Mouse (Mus musculus) 3T3-L1 (cell line): Measurements from ENCODE around the gene Kif23.

Experiments
- DNase-seq: peaks from one replicate; pipeline ENCODE4 v3.0.0-alpha.2; 2015; ENCODE audit warnings: low read depth, low spot score

The Kif23 gene

DNA sequence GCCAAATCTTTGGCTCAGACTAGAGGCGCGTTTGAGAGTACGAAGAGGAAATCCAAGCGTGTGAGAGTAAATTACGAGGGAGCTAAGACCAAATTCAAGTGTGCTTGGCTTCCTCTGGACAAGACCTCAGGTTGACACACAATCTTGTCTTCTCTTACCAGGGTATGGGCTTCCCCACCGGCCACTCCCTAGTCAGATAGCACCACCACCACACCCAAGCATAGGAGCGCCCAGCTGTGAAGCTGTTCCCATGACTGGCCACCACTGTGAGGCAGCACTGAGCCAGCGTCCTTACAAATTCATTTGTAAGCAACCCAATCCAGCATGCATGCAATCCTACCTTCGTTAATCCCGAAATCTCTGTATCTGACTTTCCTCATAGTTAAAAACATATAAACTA is 39.7 kb downstream of the Kif23 start:
- peak; percentile 47 for DNase-seq

DNA sequence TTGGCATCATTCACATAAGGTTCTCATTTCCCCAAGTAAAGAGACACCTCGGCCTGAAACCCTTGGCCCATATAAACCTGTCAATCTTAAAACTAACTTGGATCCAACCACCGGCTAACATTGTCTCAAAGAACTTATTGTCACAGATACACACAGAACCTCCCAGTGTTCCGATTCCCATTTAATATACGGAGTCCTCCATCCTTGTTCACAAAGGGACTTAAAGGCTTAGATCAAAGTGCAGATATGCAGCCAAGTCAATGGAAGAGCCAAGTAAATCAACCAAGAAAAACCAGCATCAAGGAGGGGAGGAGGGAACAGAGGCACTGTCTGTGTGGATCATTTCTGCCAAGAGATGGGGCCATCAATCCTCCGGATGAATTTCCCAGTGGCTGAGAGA is 41.0 kb downstream of the Kif23 start:
- DNase-seq = no peak

DNA sequence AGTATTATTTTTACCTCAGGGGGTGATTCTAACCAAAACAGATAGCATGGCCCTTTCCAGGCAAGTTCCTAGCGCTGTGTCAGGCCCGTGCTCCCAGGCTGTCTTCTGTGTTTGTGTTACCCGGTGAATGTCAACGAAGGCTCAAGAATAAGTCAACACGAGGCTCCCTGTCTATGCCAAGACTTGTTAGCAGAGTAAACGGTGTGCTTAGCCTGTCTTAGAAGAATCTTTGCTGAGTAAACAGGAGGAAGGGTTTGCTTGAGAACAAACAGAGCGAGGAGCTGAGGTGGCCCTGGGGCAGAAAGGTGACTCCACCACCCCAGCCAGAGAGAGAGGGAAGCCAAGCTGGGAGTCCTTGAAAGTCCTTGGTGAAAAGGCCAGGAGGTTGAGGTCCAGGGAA is 42.4 kb downstream of the Kif23 start:
- no peak for DNase-seq

DNA sequence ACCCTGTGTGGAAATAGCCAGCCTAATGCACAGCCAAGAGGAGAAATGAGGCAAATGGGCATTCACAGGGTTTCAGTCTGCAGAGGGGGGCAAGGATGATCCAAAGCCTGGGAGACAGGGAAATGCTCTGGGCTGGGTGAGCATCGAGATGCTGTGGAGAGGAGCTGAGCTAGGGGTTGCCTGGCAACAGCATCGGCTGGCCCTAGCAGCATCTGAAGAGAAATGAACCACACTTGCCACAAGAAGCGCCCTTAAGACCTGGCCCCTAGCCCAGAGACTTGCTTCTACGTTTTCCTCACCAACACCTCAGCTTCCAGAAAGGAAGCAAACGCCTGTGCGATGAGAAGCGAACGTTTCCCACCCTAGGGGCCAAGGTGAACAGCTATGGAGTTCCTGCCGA is 44.1 kb downstream of the Kif23 start:
- no peak for DNase-seq

DNA sequence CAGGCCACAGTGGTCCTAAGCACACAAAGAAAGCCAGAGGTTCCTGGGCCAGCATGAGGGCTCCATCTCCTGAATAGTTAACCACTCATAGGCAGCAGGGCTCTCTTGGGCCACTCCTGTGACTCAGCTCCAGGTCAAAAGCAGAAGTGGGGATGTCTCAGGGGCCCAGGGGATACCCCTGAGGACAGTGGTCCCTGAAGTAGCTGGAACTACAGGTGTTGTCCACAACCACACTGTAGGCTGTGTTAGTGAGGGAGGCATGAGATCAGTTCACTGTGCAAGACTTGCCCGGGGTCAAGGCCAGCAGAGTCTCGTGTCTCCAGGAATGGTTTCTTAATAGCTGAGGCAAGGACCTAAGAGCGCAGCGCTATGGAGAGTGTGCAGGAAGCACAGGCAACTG is 45.0 kb downstream of the Kif23 start:
- DNase-seq = no peak

DNA sequence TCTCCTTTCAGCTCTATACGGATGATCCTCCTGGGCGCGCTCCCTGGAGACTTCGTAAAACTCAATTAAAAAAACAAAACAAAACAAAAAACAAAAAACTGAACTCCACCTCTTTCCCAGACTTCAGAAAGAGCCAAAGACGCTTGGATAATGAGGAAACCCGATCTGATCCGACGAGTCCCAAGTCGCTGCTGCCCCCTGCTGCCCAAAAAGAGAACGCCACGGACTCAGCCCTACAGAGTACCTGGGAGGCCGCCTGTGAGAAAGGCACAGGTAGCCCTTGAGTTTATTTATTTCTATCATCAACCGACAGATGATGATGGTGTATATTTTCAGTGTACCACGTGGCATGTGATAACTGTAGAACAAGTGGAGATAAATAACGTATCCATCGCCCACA is 46.8 kb downstream of the Kif23 start:
- DNase-seq = peak; percentile 79

DNA sequence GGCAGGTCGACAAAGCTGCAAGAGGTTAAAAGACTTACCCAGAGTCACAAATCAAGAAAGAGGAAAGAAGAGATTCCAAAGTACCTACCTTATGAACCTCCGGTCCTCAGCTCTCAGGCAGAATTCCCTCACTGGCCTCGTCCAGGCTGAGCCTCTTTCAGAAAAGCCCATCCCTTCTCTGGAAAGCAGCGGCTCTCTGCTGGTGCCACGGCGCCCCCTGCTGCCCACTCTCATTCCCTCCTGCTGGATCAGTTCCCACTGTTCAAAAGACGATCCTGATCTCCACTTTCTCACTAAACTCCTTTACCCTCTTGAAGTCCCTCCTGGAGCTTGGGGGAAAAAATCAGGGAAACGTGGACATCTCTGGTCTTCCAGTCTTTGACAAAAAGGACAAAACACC is 48.2 kb downstream of the Kif23 start:
- DNase-seq = peak; percentile 83

DNA sequence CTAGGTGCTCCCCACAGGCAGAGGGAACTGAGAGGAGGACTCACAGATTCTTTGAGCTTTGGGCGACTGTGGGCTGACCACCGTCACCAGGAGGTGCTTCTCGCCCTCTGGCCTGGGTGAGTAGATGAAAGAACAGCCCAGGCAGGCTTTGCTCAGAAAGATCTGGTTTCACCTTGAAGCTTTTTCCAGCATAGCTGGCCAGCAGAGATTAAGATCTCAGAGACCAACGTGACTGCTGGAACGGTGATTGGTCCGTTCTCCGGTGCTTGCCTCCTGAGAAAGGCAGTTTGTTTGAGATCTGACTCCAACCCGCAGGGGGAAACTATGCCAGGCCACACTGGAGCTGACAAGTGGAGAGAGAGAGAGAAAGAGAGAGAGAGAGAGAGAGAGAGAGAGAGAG is 51.6 kb downstream of the Kif23 start:
- DNase-seq = no peak

DNA sequence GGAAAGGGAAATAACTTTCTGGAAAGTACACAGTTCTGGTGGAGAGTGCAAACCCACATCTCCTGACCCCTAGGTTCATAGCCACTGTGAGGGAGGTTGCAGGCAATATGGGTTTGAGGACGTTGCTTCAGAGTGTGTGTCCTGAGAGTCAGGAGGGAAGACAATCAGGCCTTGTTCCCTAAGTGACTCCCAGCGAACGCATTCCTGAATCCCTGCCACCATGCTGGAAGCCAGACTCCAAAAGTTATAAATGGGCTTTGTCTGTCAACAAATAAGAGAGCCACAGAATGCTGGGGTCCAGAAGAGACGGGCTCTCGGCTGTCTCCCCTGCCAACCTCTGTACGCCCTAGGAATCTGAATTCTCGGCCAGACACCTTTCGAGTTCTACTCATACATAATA is 56.7 kb downstream of the Kif23 start:
- DNase-seq = no peak

DNA sequence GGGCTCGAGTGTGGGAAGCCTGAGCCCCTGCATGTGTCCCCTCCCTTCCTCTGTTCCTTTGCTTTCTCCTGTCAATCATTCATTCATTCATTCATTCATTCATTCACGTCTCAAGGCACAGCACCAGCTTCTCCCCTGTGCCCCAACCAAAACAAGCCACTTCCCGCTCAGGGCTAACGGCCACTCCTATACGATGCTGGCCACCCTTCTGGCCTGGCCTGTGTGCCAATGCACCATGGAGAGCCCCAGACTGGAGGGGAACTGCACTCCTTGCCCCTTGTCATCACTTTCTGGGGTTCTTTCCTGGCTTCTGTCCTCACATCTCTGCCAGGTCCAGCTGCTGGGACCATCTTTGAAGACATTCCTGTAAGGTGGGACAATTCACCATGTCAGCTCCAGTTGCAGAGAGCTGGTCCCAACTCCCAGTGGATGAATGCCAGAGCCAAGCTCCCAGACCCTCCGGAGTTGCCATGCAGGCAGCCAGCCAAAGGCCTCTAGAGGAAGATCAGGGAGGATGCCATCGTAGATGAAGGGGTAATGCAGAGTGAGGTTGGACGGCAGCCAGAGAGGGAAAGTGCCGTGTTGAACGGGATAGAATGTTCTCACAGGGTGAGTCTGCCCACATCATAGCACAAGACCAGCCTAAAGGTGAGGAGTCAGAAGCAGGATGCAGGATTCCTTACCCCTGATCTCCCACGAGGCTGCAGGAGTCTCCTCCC is 58.8 kb downstream of the Kif23 start:
- DNase-seq = no peak

DNA sequence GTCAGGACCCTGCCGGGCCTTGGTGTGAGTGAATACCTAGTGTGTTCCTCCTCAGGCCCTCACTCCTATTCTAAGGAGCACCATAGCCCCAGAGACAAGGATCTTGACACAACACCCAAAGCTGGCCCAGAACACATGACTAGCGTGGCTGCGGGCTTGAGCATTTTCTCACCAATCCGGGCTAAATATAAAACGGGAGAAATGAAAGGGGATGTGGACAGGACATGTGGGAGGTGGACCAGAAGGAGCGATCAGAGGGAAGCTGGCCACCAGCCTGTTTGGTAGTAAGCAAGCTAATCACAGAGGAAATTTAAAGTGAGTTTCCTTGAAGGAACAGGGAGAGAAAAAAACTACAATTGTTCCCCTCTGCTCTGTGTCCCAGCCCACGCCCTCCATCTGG is 60.6 kb downstream of the Kif23 start:
- no peak for DNase-seq

DNA sequence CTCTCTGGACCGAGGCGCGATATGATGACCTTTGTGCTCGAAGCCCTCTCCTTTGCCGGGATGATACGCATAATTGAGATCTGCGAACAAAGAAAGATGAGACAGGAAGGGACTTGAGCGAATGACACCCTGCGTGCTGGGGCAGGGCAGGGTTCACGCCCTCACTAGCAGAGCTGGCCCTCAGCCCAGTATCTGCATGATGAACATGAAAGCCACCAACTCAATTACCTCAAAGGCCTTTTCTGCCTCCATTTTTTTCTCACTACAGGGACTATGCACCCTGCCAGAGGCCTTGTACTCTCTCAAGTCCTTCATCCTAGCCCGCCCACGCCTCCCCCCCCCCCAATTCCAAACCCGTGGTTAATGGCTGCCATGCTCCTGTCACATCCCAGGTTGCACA is 61.6 kb downstream of the Kif23 start:
- DNase-seq = no peak

DNA sequence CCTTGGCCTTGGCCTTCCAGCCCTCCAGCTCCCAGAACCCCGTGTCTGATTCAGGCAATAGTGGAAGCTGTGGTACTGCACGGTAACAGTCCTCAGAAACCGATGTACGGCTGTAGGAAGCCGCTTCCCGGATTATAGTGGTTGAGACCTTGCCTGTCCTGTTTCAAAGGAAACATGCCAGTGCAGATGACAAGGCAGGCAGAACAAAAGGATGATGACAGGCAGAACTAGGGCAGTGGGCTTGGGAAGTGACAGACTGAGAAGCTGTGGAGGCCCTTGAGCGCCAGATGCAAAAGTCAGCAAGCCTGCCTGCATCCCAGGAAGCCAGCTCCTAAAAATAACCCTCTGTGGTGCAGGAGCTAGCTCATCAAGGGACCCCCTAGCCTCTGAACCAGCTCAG is 62.2 kb downstream of the Kif23 start:
- DNase-seq = no peak

DNA sequence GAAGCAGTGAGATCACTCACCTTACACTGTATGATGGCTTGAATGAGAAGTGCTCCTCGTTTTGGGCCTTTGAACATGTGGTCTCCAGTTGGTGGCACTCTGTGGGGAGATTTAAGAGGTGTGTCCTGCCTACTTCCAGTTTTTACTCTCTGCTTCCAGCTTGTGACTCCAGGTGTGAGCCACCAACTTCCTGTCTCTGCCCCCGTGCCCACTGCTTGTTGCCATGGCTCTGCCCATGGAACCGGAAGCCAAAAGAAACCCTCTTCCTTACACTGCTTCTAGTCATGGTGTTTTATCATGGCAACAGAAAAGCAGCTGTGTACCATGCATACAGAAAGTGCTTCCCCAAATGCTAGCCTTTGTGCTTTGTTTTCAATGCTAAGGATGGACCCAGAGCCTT is 64.4 kb downstream of the Kif23 start:
- DNase-seq = no peak

DNA sequence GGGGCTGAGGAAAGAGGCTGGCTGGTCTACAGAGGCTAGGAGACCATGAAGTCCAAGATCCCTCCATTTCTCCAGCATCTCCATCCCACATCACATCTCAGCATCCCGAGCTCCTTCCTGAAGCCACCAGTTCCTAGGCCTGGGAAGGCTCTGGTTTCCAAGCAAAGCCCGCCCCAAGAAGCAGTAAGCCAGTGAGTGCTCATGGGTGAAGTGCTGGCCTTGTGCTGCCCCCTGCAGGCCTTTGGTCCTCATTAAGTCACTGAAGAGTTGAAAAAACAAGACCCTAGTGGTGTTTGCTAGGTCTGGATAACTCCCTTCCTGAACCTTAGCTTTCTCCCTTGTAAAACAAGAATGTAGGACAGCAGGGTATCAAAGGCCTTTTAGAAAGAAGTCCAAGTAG is 67.7 kb downstream of the Kif23 start:
- peak; percentile 81 for DNase-seq

DNA sequence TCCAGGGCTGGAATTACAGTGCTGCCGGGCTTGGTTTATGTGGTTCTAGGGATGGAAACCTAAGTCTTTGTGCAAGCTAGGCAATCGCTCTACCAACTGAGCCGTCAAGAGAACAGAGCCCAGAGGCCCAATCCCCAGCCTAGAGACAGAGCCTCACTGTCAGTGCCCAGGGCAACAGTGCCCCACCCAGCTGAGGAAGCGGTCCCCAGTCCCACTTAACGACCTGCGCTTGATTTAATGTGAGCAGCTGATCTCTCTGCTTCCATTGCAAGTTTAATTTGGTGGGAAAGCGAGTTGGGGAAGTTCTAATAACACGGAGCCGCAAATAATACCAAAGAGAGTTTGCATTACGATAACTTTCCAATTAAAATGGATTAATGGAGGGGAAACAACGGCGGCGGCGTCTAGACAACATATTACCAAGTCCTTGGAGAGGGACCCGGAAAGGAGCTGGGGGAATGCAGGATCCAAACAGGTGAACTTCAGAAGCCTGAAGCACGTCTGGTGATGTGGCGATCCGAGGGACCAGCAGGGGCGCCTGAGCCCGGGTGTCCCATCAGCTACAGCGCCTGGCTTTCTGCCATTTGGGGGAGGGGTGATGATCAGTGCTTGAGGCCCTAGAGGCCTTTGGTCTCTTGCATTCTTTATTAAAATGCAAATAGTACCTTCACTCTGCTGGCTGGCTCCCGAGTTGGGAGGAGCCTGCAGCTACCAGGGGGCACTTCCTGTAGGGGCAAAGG is 69.0 kb downstream of the Kif23 start:
- no peak for DNase-seq

DNA sequence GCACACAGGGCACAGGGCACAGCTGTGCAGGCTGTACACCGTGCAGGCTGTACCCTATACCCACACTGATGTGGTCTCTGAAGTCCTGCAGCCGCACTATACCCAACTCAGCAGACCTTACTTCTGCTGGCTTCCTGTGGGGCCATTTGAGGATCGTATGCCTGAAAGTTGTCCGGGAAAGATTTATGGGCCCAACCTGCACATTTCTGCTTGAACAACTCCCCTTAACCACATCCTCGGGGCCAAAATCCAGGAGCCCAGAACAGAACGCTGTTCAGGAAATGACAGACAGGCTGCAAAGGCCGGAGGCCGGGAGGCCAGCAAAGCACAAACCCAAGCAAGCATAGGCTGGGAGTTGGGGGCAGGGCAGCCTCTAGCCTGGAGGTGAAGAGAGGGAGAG is 73.2 kb downstream of the Kif23 start:
- DNase-seq = no peak

DNA sequence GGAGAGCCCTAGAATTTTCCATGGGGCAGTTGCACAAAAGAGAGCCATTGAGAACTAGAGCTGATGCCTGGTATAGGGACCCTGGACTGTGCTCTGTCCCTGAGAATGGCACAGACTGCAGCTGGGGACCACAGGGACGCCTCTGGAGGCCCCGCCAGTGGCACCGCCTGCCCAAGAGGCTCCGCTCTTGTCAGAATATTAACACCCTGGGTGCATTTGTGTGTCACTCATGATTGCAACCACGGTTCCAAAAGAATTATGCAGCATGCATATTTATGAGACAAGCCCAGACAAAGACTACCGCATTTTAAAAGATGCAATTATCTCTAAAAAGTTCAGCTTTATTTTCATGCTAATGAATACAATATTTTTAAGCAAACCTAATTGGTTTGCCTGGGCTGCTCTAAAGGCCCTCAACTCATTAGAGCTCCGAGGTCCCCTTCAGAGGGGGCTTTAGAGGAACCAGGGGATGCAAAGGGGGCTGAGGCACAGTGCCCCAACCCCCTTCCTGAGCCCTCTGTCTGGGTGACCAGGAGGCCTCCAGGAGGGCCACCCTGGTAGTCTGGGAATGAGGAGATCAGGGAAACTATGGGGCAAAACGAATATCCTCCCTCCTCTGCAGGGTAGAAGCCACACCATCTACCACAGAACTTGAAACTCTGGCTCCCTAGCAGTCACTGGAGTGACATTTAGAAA is 74.2 kb downstream of the Kif23 start:
- no peak for DNase-seq

DNA sequence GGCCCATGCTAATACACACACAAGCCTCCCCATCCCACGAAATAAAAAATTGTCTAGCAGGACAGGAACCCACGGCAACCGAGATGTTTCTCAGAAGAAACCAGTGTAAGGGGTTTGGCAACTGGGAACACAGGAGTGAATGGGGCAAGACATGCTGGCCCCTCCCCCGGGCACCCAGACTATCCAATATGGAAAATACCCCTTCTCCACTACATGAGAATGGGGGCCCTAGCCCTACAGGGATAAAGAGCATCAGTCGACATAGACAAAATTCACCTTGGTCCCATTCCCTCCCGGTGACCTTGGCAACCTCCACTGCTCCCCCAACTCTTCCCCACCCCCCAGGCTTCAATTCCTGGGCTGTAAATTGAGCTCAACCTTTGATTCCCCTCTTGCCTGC is 74.7 kb downstream of the Kif23 start:
- DNase-seq = no peak

DNA sequence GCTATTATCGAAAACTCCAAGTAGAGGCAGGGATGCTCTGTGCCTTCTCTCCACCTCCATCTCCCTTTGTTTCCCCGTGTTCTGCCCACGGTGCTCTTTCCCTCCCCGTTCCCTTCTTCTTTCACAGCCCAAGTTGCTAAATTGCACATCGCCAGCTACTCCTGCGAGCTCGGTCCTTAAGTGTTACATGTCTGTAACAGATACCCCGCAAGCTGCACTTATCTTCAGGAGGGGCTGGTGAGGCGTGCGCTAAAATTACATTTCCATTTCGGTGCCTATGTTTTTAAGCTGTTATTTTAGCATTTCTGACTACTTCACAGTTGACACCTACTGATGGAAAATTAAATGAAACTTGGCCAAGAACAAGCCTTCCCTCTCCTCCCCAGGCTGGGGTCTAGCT is 78.9 kb downstream of the Kif23 start:
- DNase-seq = no peak
